Mouse (Mus musculus) embryo, embryonic 10.5 days (tissue): ENCODE data around the gene Stx5a.
A peak's percentile ranks its signal among the peaks of the same experiment; 100 is the strongest.

ENCODE experiments used
- DNase-seq: peaks from one replicate; pipeline ENCODE4 v3.0.0-alpha.2; 2015; ENCODE audit warnings: low spot score

The Stx5a gene

DNA sequence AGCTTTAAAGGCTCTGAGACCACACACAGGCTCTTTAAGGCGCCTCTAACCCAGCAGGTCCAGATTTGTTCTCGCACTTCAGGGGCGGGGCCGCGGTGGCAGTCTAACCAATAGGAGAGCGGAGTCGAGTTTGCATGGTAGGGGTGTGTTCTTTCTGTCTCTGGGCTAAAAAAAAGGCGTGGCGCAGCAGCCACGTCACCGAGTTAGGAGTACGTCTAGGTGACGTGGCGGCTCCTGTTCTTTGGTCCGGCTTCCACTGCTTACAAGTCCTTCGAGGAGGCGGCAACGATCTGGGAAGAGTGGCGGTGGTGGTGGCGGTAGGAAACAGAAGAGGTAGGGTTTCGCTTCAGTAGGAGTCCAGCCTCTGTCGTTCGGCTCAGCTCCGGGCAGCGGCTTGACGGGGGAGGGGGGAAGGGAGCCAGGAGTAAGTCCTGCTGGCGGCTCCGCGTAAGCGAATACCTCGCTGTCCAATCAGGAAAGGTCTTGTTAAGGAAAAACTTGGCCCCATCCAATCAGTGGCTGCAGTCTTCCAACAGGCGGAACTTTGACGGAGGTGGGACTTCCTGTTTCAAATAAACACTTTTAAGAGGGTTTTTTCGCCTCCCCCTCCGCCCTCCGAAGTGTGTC lies at the start of gene Stx5a:
Gene Stx5a (plus strand): TSS at position 171 of the 627 bp plus-strand sequence.
- DNase-seq, result peak; percentile 99

DNA sequence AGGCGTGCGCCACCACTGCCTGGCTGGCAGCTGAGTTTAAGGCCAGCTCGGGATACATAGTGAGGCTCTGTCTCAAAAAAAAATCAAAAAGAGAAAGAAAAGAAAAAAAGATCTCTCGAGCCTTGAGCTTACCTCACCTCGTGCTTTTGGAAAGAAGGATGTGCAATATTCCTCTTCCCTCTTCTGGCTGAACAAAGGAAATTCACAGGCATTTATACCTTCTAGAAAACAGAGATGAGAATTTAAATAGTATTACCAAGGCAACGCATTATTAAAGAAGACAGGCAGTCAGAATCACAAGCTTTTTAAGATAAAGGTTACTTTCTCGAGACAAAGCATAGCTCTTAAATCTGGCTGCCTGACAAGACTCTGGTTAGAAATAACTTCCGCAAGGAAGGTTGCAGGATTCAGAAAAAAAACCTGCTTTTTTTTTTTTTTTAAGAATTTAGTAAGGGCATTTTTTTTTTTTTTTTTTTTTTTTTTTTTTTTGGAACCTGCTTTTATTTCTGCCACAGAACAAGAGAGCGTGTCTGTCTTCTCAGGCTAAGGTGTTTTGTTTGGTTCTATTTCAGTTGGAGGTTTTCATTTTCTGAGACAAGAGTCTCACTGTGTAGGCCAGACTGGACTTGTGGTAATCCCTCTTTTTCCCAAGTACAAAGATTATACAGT lies 49.2 kb upstream of the Stx5a start:
- no peak for DNase-seq

DNA sequence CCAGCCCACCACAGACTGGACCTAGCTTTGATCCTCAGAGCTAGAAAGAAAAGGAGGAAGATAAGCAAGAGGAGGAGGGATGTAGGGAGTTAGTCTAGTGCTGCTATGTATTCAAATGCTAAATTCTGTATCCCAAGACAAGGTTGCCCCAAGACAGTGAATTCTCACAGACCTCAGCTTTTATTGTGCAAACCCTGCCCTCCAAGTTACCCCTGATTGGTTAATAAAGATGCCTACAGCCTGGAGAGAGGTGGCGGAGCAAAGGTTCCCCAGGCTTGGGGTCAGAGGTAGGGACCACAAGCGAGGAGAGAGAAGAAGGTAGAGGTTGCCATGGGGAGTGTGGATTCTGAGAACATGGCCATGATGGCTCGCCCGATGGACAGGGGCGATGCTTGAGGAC lies 48.5 kb upstream of the Stx5a start:
- DNase-seq, result no peak

DNA sequence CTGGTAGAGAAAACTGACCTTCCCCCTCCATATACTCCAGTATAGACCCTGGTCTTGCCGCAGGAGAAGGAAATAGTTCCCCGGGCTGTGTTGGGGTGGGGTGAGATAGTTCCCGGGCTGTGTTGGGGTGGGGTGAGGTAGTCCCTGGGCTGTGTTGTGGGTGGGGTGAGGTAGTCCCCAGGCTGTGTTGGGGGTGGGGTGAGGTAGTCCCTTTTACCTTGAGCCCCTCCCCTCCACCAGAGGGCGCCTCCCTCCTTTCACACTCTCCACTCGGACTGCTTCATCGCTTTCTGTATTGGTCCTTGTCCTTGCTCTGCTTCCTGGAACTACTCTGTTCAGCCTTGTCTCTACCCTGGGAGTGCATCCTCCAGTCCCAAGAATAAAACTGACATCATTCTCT lies 45.9 kb upstream of the Stx5a start:
- DNase-seq, result peak; percentile 37

DNA sequence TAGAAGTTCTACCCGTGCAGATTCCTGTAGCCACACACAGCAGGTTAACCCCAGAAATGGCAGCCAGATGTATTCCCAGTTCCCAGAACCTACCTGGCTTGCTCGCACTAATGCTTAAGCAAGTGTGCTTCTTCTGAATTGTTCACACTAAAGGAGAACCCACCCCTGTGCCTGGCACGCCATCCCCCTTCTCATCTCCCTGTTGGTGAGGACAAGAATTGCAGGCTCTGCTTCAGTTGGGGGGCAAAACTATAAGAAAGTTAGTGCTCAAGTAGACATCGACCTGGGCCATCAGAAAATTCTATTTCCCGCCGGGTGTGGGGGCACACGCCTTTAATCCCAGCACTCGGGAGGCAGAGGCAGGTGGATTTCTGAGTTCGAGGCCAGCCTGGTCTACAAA lies 41.6 kb upstream of the Stx5a start:
- no peak for DNase-seq

DNA sequence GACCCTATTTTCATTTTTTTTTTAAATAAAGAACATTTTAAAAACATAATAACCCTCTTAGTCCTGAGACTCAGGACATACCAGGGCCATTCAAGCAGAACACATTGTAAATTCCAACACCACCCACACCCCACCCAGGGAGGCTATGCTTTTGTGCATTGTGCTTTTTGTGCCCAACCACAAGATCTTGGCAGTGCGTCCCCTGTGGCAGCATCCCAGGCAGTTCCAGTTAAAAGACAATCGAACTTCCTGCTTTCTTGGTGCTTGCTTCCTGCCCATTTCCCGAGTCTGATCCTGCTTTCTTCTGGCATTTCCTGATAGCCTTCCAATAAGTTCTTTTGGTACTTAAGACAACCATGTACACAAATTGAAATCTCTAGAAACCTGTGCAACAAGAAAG lies 38.8 kb upstream of the Stx5a start:
- DNase-seq, result no peak

DNA sequence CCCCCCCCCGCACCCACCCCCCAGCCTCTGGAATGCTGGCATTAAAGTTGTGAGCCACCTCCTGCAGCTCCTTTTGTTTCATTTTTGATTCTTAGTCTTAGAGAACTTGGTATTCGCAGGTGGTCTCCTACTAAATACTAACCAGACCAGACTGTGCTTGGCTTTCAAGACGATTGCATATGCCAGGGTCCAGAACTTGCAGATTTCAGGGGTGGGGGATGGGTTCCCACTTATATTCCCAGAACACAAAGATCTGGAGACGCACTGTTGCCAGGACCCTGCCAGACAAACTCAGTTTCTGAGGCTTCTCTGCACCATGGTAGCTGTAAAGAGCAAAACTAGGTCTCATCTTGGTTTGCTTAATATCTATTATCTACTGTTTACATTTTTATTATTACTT lies 37.6 kb upstream of the Stx5a start:
- no peak for DNase-seq

DNA sequence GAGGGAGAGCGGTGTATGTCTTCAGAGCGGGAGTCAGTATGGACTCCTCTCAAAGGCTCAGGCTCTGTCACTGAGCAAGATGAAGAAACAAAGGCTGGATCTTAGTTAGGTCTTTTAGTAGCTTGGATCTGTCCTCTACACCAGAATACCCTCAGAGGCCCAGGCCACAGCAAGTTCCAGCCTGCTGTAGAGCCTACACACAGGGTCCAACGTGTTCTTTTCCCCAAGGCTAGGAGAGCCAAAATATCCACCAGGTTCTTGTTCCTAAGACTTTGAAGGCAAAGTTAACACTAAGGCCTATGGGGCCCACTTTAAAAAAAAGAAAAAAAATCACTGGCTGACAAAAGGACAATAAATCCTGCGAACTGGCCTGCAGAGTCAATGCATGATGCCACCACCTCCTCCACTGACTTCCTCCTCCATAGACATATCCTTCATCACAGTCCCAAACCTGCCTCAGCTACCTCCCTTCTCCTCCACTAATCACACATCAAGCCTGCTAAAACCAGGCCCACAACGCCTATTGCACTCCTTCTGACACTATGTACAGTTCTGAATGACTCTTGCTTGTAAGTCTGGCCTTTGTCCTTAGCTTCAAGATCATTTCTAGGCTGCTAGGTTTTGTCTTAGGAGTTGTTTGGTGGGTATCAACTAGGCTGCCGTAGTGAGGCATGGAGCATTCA lies 36.0 kb upstream of the Stx5a start:
- DNase-seq, result no peak

DNA sequence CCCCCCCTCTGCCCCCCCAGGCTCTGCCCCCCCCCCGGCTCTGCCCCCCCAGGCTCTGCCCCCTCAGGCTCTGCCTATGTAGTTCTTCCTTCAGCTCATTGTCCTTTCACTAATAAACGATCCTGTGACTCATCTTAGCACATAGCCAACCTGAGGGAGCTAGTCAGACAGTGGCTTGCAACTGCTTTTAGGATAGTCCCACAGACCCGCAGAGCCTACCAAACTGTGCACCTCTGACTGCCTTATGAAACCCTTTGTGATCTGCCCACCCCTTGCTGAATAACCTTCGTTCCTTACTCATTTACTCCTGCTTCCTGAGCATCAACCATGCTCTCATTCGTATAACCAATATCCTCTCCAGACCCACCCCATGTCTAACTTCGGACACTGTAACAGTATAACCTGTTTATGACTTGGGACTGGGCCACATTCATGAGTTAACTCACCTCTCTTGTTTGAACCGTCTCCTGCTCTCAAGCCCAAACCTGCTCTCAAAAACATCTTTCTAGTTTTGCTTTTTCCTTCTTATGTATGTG lies 35.0 kb upstream of the Stx5a start:
- no peak for DNase-seq

DNA sequence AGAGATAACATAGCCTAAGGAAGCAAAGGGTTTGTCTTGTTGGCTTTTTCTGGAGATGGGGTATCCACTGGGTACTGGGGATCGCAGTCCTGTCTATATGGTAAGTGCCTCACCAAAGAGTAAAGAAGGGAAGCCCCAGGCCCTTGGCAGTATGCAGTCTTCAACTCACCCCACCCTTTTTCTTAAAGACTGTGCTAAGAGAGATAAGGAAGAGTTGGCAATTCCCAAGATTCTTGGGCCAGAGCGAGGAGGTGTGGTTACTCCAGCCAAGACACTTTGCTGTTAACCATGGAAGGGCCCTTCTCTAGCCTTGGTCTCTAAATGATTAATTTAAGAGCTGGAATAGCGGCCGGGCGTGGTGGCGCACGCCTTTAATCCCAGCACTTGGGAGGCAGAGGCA lies 34.3 kb upstream of the Stx5a start:
- no peak for DNase-seq

DNA sequence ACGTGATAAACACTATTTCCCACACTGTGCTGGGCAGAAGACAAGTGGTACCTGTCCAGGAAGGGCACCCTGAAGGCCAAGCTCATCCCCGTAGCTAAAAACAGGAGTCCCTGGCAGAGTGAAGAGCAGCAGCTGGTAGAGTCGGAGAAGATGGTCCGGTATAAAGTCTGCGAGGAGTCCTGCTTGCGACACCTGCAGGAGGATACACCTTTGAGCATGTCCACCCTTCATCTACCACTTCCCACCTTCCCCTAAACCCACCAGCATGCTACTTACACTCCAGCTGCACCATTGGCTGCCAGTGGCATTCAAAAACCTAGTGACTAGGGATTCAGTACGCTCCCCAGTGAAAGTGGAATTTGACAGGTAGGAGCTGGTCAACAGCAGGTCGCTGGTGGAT lies 32.3 kb upstream of the Stx5a start:
- DNase-seq, result no peak

DNA sequence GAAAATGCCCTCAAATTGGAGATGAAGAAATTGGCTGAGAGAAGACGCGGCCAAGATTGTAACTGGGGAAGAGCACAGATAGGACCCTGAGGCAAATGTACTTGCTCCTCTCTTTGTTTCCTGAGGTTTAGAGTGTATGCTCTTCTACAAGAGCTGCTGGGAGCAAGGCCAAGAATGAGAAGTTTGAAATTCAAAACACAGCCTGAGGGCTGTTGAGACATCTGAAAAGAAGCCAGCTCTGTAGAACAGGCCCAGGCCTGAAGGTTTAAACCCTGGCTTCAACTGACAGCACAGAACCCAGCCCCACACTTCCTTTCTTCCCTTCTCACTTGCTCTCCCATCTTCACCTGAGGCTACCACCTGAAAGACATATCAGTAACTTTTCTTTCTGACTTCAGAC lies 31.2 kb upstream of the Stx5a start:
- DNase-seq, result no peak

DNA sequence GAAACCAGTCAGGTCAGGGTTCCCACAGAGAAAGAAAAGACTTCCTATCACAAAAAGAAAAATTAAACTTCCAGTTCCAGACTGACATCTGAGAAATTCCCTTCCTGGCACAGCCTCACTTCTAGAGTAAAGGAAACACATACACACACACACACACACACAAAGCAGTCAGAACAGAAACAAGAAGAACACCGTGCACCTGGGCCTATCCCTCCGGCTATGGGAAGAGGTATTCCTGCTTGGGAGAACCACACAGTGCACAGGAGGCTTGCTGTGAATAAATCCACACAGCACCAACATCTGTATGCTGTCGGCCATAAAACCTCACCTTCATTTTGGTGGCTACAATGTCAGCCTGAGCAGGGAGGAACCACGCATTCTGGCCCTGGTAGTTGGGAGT lies 29.7 kb upstream of the Stx5a start:
- DNase-seq, result no peak

DNA sequence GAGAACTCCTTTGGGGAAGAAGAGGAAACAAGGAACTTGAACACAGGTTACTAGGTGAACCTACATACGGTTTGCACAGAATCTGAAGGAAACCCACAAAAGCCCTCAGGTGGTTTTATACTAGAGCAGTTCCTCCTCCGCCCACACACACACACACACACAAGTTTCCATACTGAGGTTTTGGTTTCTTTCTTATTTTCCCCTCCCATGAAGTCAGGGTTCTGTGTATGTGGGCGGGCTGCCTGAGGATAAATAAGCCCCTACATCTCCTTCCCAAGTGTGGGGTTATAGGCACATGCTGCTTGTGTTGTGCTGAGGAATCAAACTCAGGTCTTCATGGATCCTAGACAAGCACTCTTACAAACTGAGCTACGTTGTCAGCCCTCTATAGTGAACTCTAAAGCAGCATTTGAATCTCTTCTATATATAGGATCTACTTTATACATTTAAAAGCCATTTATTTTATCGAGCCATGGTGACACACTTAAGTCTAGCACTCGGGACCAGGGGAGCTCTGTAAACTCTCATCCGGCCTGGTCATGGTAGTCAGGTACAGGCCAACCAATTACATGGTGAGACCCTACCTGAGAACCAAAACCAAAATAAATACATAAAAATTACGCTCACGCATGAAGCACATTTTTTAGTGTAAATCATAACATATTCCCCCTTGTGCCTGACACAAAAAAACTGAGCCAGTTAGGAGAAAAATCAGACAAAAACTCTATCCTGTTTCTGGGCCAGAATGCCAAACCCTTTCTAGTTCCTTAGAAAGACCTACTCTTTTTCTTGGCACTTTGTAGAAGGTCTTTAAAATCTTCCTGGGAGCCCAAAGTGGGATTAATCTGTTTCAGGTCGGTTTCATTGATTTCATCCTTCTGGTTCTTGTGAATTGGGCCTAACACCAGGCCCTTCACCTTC lies 29.0 kb upstream of the Stx5a start:
- DNase-seq, result peak; percentile 15

DNA sequence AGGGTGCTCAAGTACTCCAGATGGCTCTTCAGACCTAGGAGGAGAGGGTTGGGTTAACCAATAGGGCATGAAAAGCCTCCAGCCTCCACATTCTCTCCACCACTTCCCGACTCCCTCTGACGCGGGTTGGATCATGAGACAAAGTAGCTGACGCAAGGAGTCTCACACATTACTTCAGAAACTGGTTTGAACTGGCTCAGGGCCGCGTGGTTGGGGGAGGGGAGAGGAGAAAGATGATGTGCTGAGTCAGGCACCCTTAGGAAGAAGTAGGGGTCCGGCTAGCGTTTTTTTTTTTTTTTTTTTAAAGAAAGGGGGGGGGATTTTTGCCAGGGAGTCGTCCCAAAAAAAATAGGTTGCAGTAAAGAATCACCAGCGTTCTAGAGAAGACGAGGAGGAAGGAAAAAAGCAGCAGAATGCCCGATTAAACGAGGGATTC lies 28.3 kb upstream of the Stx5a start:
- DNase-seq, result peak; percentile 95

DNA sequence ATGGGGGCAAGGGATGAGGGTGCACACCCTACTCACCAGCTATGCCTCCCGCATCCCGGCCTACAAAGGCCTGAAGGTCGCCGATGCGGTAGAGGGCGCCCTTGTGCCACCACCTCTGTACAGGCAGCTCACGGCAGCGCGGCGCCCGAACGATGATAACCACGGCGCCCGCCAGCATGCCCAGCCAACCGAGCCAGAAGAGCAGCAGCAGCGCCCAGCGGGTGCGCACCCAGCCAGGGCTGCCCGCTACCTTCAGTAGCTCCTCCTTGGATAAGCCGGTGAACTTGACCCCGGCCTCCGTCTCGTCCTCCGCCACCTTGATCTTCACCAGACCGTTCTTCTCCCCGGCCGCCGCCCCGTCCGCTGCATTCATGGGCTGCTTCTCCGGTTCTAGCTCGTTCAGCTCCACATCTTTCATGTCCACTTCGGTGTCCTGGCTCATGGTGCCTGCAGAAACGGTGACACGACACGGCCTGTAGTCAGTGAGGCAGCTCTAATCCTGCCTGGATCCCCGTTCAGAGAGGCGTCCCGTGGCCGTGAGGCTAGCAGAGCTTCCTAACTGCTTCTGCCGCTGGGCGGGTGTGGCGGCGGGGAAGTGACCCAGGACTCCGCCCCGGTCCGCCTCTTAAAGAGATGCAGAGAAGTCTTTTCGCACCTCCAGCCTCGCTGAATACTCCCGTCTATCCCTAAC lies 27.8 kb upstream of the Stx5a start:
- DNase-seq, result peak; percentile 93

DNA sequence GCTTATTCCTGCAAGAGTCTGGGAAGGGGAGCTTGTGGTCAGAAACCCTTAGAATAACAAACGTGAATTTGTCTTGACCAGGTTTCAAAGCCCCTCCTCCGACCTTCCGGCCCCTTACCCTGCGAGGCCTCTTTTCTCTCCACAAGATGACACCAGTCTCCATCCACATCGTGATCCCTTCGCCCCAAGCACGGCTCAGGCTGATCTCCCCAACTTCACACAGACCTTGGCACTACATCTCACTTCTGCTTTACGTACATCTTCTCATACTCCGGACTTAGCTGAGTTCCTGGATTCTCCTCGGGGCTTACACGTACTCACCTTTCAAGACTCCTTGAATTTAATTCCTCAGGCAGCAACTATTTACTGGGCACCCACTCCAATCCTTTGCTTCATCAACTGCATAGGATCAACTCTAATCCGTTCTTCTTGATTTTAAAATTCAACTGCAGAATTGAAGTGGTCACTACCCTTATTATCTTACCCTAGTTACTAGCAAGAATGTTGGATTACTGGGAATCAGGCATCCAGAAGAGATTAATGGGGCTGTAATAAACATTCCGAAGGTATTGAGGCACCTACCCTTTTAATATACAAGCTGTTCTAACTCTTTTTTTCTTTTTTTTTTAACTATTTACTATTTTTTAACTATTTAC lies 27.1 kb upstream of the Stx5a start:
- DNase-seq, result no peak

DNA sequence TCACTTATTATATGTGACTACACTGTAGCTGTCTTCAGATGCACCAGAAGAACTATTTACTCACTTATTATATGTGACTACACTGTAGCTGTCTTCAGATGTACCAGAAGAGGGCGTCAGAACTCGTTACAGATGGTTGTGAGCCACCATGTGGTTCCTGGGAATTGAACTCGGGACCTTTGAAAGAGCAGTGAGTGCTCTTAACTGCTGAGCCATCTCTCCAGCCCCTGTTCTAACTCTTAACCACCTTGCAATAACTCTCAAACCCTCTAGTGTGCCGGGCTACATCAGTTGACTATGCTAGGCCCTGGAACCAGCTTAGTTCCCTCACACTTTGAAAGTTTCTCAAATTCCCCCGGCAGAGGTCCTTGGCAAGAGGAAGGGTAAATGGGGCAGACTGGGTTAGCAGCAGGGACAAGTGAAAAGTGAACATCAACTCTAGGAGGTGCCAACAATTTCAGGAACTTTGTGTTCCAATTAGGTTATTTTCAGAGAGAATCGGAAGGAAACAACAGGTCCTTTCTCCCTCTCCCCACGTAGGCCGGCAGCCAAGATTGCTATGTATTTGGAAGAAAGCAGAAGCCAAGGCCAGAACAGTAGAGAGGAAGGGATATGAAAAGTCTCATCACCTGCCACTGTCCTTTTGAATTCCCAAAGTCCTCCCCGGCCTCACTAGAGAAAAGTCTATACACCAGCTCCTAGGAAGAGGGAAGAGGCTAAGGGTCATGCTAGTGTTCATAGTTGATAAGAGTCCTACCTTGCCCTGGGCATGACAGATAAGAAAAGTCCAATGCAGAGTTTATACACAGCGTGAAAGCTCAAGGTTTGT lies 26.3 kb upstream of the Stx5a start:
- DNase-seq, result no peak

DNA sequence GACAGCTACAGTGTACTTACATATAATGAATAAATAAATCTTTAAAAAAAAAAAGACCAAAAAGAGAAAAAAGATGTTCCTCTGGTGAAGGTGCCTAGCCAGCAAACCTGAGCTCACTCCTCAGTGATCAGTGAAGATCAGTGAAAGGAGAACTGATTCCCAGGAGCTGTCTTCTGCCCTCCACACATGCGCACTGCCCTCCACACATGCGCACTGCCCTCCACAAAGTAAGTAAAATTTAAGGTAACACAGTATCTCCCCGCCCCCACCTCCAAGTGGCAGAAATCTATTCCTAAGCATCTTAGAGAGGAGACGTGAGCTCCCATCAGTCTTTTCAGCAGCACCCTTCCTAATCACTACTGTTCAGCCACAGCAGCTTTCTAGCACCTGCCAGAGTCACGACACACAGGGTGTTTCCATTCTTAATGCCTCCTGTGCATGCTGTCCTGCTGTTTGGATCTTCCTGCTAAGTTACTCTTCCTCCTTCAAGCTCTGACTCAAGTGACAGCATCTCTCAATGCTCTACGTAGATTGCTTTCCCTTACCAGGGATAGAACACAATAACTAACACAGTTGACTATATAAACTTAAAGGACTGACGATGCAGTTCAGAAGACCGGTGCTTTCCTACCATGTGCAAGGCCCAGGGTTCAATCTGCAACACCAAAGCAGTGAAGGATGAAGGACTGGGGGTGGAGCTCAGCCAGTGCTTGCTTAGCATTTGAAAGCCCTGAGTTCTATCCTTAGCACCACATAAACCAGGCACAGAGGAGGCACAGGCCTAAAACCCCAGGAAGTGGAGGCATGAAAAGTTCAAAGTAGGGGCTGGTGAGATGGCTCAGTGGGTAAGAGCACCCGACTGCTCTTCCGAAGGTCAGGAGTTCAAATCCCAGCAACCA lies 25.1 kb upstream of the Stx5a start:
- DNase-seq, result no peak
